Mouse (Mus musculus): ENCODE data around the gene Vmn1r16. TPM values are rescaled to one million over a fixed set of nuclear protein-coding genes. Genes with fewer than 3 reads are reported as not detected.

The Vmn1r16 gene
- polyA plus RNA-seq, 1 experiment from 2014 or later, result not detected

Other genes with a start within 250 kb of the Vmn1r16 start
- gene Vmn1r10, start 220.0 kb downstream of the Vmn1r16 start, polyA plus RNA-seq (2014; fragmentation: Nextera tagmentation; extraction: Ambion mirVana), result not detected in 2 replicates
- not detected in 2 replicates for gene Vmn1r11, start 196.0 kb downstream of the Vmn1r16 start, polyA plus RNA-seq (2014; fragmentation: Nextera tagmentation; extraction: Ambion mirVana)
- not detected in 2 replicates for gene Vmn1r12, start 172.6 kb downstream of the Vmn1r16 start, polyA plus RNA-seq (2014; fragmentation: Nextera tagmentation; extraction: Ambion mirVana)
- gene Vmn1r13, start 126.2 kb downstream of the Vmn1r16 start, polyA plus RNA-seq (2014; fragmentation: Nextera tagmentation; extraction: Ambion mirVana), result not detected in 2 replicates
- not detected in 2 replicates for gene Vmn1r14, start 97.8 kb downstream of the Vmn1r16 start, polyA plus RNA-seq (2014; fragmentation: Nextera tagmentation; extraction: Ambion mirVana)
- gene Vmn1r15, start 71.5 kb downstream of the Vmn1r16 start, polyA plus RNA-seq (2014; fragmentation: Nextera tagmentation; extraction: Ambion mirVana), result not detected in 2 replicates
- not detected in 2 replicates for gene Vmn1r17, start 34.2 kb upstream of the Vmn1r16 start, polyA plus RNA-seq (2014; fragmentation: Nextera tagmentation; extraction: Ambion mirVana)
- not detected in 2 replicates for gene Vmn1r18, start 66.3 kb upstream of the Vmn1r16 start, polyA plus RNA-seq (2014; fragmentation: Nextera tagmentation; extraction: Ambion mirVana)
- not detected in 2 replicates for gene Vmn1r19, start 74.3 kb upstream of the Vmn1r16 start, polyA plus RNA-seq (2014; fragmentation: Nextera tagmentation; extraction: Ambion mirVana)
- gene Vmn1r20, start 99.4 kb upstream of the Vmn1r16 start, polyA plus RNA-seq (2014; fragmentation: Nextera tagmentation; extraction: Ambion mirVana), result not detected in 2 replicates
- gene Ppm1k, start 206.0 kb upstream of the Vmn1r16 start, polyA plus RNA-seq (2014; fragmentation: Nextera tagmentation; extraction: Ambion mirVana), result 3.5 TPM in 2 replicates